Mouse (Mus musculus) fibroblast of lung, adult 2 months (primary cell): ENCODE measurements around the gene Tnip3.

ENCODE experiments used
- DNase-seq: peaks from one replicate; pipeline ENCODE4 v3.0.0-alpha.2; 2011; ENCODE audit warnings: low read depth

Tnip3 gene

GRCm38 (mm10) chr6:65646408-65646807, 121.3 kb downstream of the Tnip3 start:
- no peak for DNase-seq

GRCm38 (mm10) chr6:65647731-65648130, 122.6 kb downstream of the Tnip3 start:
- no peak for DNase-seq

GRCm38 (mm10) chr6:65651376-65651775, 126.3 kb downstream of the Tnip3 start:
- peak; percentile 23 for DNase-seq

- DNase-seq, result no peak
Observed at GRCm38 (mm10) chr6:65661272-65661671, 136.2 kb downstream of the Tnip3 start.

- no peak for DNase-seq
Observed at GRCm38 (mm10) chr6:65662050-65662449, 136.9 kb downstream of the Tnip3 start.

- DNase-seq, result no peak
Observed at GRCm38 (mm10) chr6:65663990-65664389, 138.9 kb downstream of the Tnip3 start.

- DNase-seq, result no peak
Observed at GRCm38 (mm10) chr6:65666295-65666694, 141.2 kb downstream of the Tnip3 start.

GRCm38 (mm10) chr6:65669971-65670370, 144.9 kb downstream of the Tnip3 start:
- no peak for DNase-seq

GRCm38 (mm10) chr6:65670981-65671411, 145.9 kb downstream of the Tnip3 start:
- DNase-seq, result no peak

- DNase-seq, result peak; percentile 14
Observed at GRCm38 (mm10) chr6:65671451-65671850, 146.3 kb downstream of the Tnip3 start, which contains the start of gene Ndnf. Ndnf (plus strand) TSS chr6:65671590.

- no peak for DNase-seq
Observed at GRCm38 (mm10) chr6:65672131-65673031, 147.3 kb downstream of the Tnip3 start.
